Mouse (Mus musculus) neutrophil, adult 59 days (primary cell): ENCODE measurements around the gene 6030498E09Rik. TPM values are rescaled to one million over a fixed set of nuclear protein-coding genes. Genes with fewer than 3 reads are reported as not detected.

Experiments
- total RNA-seq, 2 experiments: library from RNA; stranded (reverse); gene quantifications; 1 replicate in 1 of 2; 2 replicates in 1 of 2; pipeline ENCODE4 v1.2.4; 2023

Gene 6030498E09Rik
- not detected for total RNA-seq

DNA sequence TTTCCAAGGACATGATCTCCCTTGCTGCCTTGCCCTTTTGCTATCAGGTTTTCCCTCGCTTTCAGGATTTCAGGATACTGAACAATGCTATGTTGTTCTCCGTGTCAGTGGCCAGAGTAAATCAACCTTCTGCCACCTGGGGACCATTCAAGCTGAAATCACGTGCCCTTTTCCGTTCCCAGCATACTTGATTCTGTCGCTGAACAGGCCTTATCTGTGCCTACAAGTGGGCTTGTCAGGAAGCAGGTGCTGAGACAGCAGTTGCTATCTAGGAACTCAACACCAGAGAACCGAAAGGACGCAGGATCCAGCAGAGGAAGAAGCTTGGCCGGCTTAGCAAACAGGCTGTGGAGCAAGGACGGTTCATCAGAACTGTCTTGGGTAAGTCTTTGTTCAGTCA is at the start of gene 6030498E09Rik:
6030498E09Rik (plus strand) TSS at position 194 of the 400 bp plus-strand sequence.

Other genes starting within 250 kb of the 6030498E09Rik start
- gene Cul4b, start 196.5 kb upstream of the 6030498E09Rik start, total RNA-seq = 10 to 100 TPM; 24.5 to 30.3 TPM
- 10 to 100 TPM; 36.0 to 46.8 TPM for gene Mcts1, start 172.1 kb upstream of the 6030498E09Rik start, total RNA-seq
- gene C1galt1c1, start 137.6 kb upstream of the 6030498E09Rik start, total RNA-seq = 10 to 100 TPM; 40.5 to 57.4 TPM